Mouse (Mus musculus) forebrain, embryonic 14.5 days (tissue): ENCODE measurements around the gene Nsmce1. TPM values are rescaled to one million over a fixed set of nuclear protein-coding genes. Genes with fewer than 3 reads are reported as not detected.
A peak's percentile ranks its signal among the peaks of the same experiment; 100 is the strongest.
"Not testable (repeated sequence)": the region's sequence is repeated elsewhere in the genome, so short reads cannot be mapped to it uniquely, and the experiment has no call there.

Experiments
- ATAC-seq: fragments of 200-750 bp; cut with Nextera tagmentation; 2 replicates; pipeline ENCODE4 v1.8.0; 2017; ENCODE audit warnings: mild to moderate bottlenecking, moderate library complexity
- DNase-seq: peaks from one replicate; pipeline ENCODE4 v3.0.0-alpha.2; 2015; ENCODE audit warnings: low spot score
- H3K27ac ChIP-seq: fragments of 300-500 bp; sonication (generic); 2 replicates; pipeline ENCODE4 v1.5.1; 2014; ENCODE audit warnings: low read depth, mild to moderate bottlenecking, control low read depth, low read length, moderate library complexity
- H3K27me3 ChIP-seq: fragments of 300-500 bp; sonication (generic); replicated peaks from 2 replicates; pipeline ENCODE4 v1.6.1; 2014; ENCODE audit warnings: low read length, control low read depth, mixed read lengths; ENCODE audit not compliant: control insufficient read depth, insufficient read depth
- H3K36me3 ChIP-seq: fragments of 300-500 bp; sonication (generic); 2 replicates; pipeline ENCODE4 v1.6.1; 2014; ENCODE audit warnings: low read length, control low read depth; ENCODE audit not compliant: control insufficient read depth, insufficient read depth
- H3K4me1 ChIP-seq: fragments of 300-500 bp; sonication (generic); 2 replicates; pipeline ENCODE4 v1.6.1; 2014; ENCODE audit warnings: antibody characterized with exemption, low read length, control low read depth; ENCODE audit not compliant: control insufficient read depth, insufficient read depth
- H3K4me2 ChIP-seq: fragments of 300-500 bp; sonication (generic); 2 replicates; pipeline ENCODE4 v1.6.1; 2014; ENCODE audit warnings: mild to moderate bottlenecking, control low read depth, low read length
- H3K4me3 ChIP-seq: fragments of 300-500 bp; sonication (generic); 2 replicates; pipeline ENCODE4 v1.5.1; 2014; ENCODE audit warnings: low read depth, low read length, control low read depth
- H3K9ac ChIP-seq: fragments of 300-500 bp; sonication (generic); 2 replicates; pipeline ENCODE4 v1.6.1; 2014; ENCODE audit warnings: mild to moderate bottlenecking, low read length, control low read depth, moderate library complexity
- H3K9me3 ChIP-seq: fragments of 300-500 bp; sonication (generic); replicated peaks from 2 replicates; pipeline ENCODE4 v1.6.1; 2016; ENCODE audit warnings: low read length, control low read depth, mixed read lengths; ENCODE audit not compliant: control insufficient read depth
- WGBS: fragments of 180-500 bp; shearing (Covaris S2); extraction: QIAGEN DNeasy Blood & Tissue Kit; methylation state at CpG from one replicate; pipeline ENCODE4 v1.1.7; 2014; 5-methylcytosine and 5-hydroxymethylcytosine counted together
- polyA plus RNA-seq: library from polyadenylated mRNA; unstranded; fragments of >200 nt; fragmentation: Nextera tagmentation; extraction: Ambion mirVana; gene quantifications from 2 replicates; pipeline ENCODE4 v1.2.1, GENCODE M21; 2014

Nsmce1 gene
- polyA plus RNA-seq, 1 experiment from 2014 or later = 149 TPM

DNA sequence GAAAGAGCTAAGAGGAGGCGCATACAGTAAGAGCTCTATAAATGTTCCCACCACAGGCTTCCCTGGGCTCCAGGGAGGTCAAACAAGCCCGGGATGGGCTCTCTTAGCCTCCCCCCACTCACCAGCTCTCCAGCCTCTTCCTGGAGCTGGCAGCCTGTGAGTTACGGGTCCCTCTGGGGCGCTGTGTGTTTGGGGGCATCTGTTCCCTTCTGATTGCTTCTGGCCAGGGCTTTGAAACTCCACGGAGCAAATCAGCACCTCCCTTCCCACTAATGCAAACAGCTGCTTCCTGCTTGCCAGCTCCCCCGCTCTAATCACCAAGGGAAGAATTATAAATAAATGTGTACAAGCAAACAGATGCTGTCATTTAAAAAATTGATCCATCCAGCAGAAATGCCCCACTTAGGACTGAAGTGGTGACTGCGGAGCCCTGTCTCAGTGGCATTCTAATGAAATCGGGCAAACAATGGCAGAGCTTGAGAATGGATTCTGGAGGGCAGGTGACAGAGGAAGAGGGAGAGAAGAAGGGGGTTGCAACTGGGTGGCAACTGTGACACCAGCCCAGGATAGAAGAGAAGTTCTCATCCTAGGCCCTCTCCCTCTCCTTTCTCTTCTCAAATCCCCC, 56.6 kb downstream of the Nsmce1 start:
- 52% methylated on average over 8 of the region's 8 CpGs for WGBS
- DNase-seq (peak; percentile 20), ATAC-seq (peak; percentile 42; the same call in 1 of the 2 replicates)
- H3K4me2 ChIP-seq = no peak overlapping the region
- no peaks in the 10 kb centered on the region for H3K4me1 ChIP-seq
- H3K4me3 ChIP-seq = no peak overlapping the region
- 0 out of 2 replicates have a peak overlapping the region, but pooled peaks have one; percentile 7 for H3K9ac ChIP-seq
- H3K9me3 ChIP-seq = no peaks in the 10 kb centered on the region; the same call in 1 of the 2 replicates
- H3K27ac ChIP-seq = 0 out of 2 replicates have a peak overlapping the region, but pooled peaks have one; percentile 0
- H3K27me3 ChIP-seq = no peaks in the 10 kb centered on the region
- no peaks in the 10 kb centered on the region for H3K36me3 ChIP-seq

DNA sequence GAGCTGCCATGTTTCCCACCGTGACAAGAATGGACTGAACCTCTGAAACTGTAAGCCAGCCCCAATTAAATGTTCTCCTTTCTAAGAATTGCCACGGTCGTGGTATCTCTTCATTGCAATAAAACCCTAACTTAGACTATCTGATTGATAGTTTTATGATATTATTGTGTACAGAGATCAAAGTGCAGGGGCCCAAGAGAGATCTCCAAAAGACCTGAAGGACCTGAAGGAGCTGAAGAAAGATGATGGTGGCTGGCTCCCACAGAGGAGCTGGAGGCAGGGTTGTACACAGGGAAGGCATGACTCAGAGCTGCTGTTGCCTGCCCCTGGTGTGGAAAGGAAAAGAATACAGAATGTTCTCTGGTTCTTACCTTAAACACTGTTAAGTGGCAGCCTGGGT, 57.5 kb downstream of the Nsmce1 start:
- H3K27ac ChIP-seq = no peak overlapping the region
- H3K4me2 ChIP-seq = no peak overlapping the region
- ATAC-seq = no peak

DNA sequence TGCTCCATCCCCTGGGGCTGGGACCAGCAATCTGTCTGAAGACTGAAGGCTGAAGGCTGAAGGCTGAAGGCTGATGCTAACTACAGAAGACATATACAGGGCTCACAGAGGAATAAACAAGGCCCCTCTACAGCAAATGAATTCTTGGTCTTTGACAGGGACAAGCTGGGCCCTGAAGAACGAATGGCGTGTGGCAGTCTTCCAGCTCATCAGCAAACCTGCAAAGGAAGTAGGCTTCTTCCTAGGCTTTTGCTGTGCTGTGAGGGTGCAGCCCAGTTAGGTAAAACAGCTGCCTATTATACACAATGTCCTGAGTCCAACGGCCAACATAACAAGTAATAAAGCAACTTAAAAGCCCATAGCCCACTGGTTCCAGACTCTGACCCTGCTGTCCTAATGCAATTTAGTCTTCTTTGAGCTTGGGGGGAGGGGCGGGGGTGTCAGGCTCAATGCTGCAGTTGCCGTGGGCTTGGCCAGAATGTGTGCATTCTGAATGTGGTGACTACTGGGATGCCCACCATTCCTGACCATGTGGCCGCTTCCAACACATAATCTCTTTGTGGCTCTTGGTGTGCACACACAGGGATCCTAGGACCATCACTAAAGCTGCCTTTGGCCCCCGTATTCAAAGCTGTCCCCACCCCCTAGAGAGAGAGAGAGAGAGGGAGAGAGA, 61.1 kb downstream of the Nsmce1 start:
- Histone ChIP-seq H3K27me3 (no peaks in the 10 kb centered on the region), H3K4me1 (no peaks in the 10 kb centered on the region), H3K4me3 (no peak overlapping the region), H3K27ac (no peak overlapping the region), H3K36me3 (no peaks in the 10 kb centered on the region), H3K4me2 (no peak overlapping the region), H3K9me3 (no peaks in the 10 kb centered on the region; the same call in 1 of the 2 replicates), H3K9ac (no peak overlapping the region)
- 73% methylated on average over 7 of the region's 7 CpGs for WGBS
- ATAC-seq (no peak), DNase-seq (no peak)

More for the DNA sequence above, 57.5 kb downstream of the Nsmce1 start:
- no peaks in the 10 kb centered on the region for H3K4me1 ChIP-seq
- WGBS = 89% methylated on average over 3 of the region's 3 CpGs
- H3K9ac ChIP-seq = no peak overlapping the region
- no peak for DNase-seq
- H3K4me3 ChIP-seq = no peak overlapping the region
- H3K9me3 ChIP-seq = no peaks in the 10 kb centered on the region; the same call in 1 of the 2 replicates
- H3K27me3 ChIP-seq = no peaks in the 10 kb centered on the region
- no peaks in the 10 kb centered on the region for H3K36me3 ChIP-seq

DNA sequence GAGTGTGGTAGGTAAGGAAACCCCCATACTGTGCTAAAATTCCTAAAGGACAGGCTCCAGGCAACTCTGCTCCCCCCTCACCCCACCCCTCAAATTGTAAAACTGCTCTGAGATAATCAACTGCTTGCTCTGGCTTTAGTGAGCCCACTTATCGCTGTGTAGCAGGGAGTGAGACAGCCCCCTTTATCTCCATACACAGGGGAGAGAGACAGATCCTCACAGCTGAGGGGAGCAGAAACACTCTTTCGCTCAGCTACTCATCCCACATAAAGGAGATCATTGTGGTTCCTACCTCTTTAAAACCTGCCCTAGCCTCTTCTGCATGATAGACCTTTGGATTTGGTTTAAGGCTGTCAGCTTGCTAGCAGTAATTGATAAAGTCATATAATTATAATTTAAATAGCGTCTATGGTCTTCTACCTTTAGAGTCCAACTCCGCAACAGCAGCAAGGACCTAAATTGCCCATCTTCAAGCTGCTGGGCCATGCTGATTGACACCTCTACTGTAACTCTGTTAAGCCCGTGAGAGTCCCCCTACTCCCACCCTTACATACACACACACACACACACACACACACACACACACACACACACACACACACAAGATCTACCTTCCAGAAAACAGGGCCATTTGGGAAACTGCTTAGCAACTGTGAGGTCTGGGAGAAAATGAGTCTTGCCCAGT, 62.4 kb downstream of the Nsmce1 start:
- not testable (repeated sequence) for H3K4me1 ChIP-seq, ATAC-seq, H3K4me3 ChIP-seq, H3K27me3 ChIP-seq, DNase-seq, H3K9me3 ChIP-seq, H3K9ac ChIP-seq, H3K36me3 ChIP-seq, H3K27ac ChIP-seq, H3K4me2 ChIP-seq
- 80% methylated on average over 5 of the region's 5 CpGs for WGBS

DNA sequence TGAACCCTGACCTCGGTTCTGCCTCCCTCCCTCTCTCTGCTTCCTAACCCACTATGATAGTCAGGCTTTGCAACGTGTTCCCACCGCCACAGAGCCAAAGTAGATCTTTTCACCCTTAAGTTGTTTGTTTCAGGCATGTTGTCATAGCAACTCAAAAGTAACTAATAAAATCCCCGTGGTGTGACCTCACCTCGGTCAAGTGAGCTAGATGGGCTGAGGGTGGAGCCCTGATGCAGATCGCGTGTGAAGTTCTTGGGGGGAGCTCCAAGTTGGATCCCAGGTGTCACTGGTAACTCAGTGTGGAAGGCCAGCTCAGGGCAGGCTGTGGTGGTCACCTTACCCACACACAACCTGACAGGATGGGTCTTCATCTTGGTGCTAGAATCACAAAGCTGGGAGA, 63.0 kb downstream of the Nsmce1 start:
- Histone ChIP-seq H3K4me2 (no peak overlapping the region), H3K9me3 (no peaks in the 10 kb centered on the region; the same call in 1 of the 2 replicates), H3K9ac (no peak overlapping the region), H3K27ac (no peak overlapping the region), H3K36me3 (no peaks in the 10 kb centered on the region), H3K4me1 (no peaks in the 10 kb centered on the region), H3K27me3 (no peaks in the 10 kb centered on the region), H3K4me3 (no peak overlapping the region)
- WGBS = 80% methylated on average over 7 of the region's 7 CpGs
- ATAC-seq (no peak), DNase-seq (no peak)

DNA sequence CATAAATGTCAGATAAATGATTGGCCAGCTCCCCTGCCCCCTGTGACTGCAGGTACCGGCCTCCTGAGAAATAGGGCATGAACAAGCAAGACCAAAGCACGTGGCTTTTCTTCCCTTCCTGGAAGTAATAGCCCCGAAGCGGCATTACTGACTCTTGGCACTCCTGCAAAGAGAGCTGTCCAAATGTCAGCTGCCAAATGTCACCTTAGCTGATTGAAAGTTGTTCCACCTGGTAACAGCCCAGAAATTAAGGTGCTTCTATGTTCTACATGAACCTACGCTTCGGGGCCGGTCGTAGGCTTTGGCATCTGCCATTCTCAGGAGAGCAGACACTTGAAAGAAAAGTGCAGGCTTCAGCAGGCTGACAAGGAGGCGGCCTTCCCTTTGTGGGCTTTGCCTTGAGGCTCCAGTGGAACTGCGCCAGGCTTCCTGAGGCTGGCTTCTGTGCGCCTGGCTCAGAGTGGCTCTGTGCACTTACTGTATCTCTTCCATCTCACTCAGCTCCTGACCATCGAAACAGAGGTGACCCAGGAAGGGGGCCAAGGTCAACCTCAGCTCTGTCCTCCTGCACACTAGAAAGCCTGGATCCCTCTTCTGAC, 63.8 kb downstream of the Nsmce1 start:
- WGBS = 73% methylated on average over 12 of the region's 12 CpGs
- no peak overlapping the region for H3K4me3 ChIP-seq
- peak; percentile 19 for DNase-seq
- no peaks in the 10 kb centered on the region for H3K27me3 ChIP-seq
- no peak overlapping the region for H3K4me2 ChIP-seq
- H3K9me3 ChIP-seq = no peaks in the 10 kb centered on the region; the same call in 1 of the 2 replicates
- H3K36me3 ChIP-seq = no peaks in the 10 kb centered on the region
- H3K27ac ChIP-seq = no peak overlapping the region
- H3K9ac ChIP-seq = no peak overlapping the region
- ATAC-seq = no peak
- no peaks in the 10 kb centered on the region for H3K4me1 ChIP-seq

DNA sequence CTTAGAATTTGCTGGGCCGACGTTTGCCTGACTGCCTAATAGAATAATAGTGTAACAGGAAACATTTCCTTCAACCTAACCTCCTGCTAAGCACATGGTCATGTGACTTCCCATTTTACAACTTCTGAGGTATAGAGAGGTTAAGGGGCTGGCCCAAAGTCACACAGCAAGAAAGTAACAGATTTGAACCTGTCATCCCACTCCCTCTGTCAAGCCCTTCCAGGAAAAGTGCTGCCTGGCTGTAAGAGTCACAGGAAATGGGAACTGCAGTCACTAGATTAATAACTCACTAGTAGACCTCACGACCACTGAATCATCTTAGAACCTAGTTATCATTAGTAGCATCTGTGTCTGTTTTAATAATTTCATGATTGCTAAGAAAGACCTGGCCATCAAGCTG, 68.3 kb downstream of the Nsmce1 start:
- Histone ChIP-seq H3K9ac (no peak overlapping the region), H3K27ac (no peak overlapping the region), H3K4me2 (no peak overlapping the region), H3K27me3 (0 out of 2 replicates have a peak, but pooled peaks cover 3% of the 10 kb centered on the region), H3K36me3 (no peaks in the 10 kb centered on the region), H3K4me1 (no peaks in the 10 kb centered on the region), H3K9me3 (no peaks in the 10 kb centered on the region), H3K4me3 (no peak overlapping the region)
- DNase-seq (no peak), ATAC-seq (no peak)
- WGBS = 76% methylated on average over 3 of the region's 3 CpGs

DNA sequence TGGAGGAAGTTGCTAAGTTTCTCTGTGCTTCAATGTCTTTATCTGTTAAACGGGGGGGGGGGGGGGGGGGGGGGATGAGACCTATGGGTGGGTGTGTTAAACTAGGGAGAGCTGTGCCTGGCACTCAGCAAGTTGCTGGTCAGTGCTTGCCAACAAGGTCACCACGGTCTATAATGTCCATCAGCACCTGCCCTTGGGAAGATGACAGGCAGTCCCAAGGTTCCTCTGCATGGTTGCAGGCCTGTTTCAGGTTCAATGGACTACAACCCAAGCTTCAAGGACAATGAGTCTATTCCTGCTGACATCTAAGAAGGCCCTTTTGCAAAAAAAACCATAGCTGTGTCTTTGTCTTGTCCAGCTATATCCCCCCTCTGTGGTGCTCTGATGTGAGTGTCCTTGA, 69.5 kb downstream of the Nsmce1 start:
- H3K9ac ChIP-seq = no peak overlapping the region
- no peak overlapping the region for H3K4me3 ChIP-seq
- DNase-seq (no peak), ATAC-seq (no peak)
- H3K4me2 ChIP-seq = no peak overlapping the region
- no peaks in the 10 kb centered on the region for H3K4me1 ChIP-seq
- H3K9me3 ChIP-seq = no peaks in the 10 kb centered on the region
- H3K36me3 ChIP-seq = no peaks in the 10 kb centered on the region
- 95% methylated on average over 1 of the region's 2 CpGs for WGBS
- H3K27me3 ChIP-seq = 0 out of 2 replicates have a peak, but pooled peaks cover 3% of the 10 kb centered on the region
- no peak overlapping the region for H3K27ac ChIP-seq
